Mouse (Mus musculus): ENCODE results near the gene Ltbr.

GRCm38 (mm10) chr6:125274841-125275563 is 38.7 kb downstream of the Ltbr start:
- TF ChIP-seq CTCF (IDR thresholded peaks at IDR 0.05; ENCODE audit: low read depth, low read length) (peak; percentile 71), EP300 (IDR thresholded peaks at IDR 0.05; ENCODE audit: insufficient read depth, low read depth, low read length) (no peak)
